13 mouse cellular contexts compared by ENCODE assay signal in genomic region chr11:95728916-95729907, GRCm38 (mm10). TPM values are rescaled to one million over a fixed set of nuclear protein-coding genes. Genes with fewer than 3 reads are reported as not detected.
DNase-seq lines count a peak whose midpoint lies in the region; ATAC-seq and TF ChIP-seq lines count a peak whose summit lies in the region.
"Had no signal": no experiment of that assay in that cellular context is flagged by ENCODE, and none has a peak within 500 bp of the region (broad histone marks: within the 10 kb centered on the region; RNA-seq: fewer than 3 reads in every experiment).

No protein-coding gene starts in this region.

- no peaks in the 10 kb centered on the region for H3K9me3 ChIP-seq in forebrain, postnatal 0 days (ENCODE audit: low read length)
- no peaks in the 10 kb centered on the region for H3K9me3 ChIP-seq in midbrain, embryonic 16.5 days (replicated peaks; ENCODE audit: control insufficient read depth, low read length, poor library complexity, severe bottlenecking)
- H3K9me3 ChIP-seq: lung, embryonic 15.5 days had no signal

- no peaks in the 10 kb centered on the region for H3K4me1 ChIP-seq in forebrain, postnatal 0 days (ENCODE audit: insufficient read depth)
- no peaks in the 10 kb centered on the region for H3K4me1 ChIP-seq in midbrain, embryonic 16.5 days (ENCODE audit: control insufficient read depth, insufficient read depth, low read length)
- H3K4me1 ChIP-seq: lung, embryonic 15.5 days had no signal

- no peak for TF ChIP-seq CTCF in forebrain, postnatal 0 days (IDR thresholded peaks at IDR 0.05; ENCODE audit: low read depth)

- DNase-seq in kidney, adult 9 months, result peak; percentile 17
- no peak for DNase-seq in kidney, postnatal 25 days
- peak; percentile 18 for DNase-seq in ES-CJ7 (ENCODE audit: low read depth, low spot score)
- no peak for DNase-seq in forebrain, postnatal 0 days
- no peak for DNase-seq in thymus, postnatal 36 days
- DNase-seq: gastrocnemius, postnatal 36 days; heart, postnatal 4 days; kidney, adult 8-10 months; spleen, adult 18-20 months had no signal

- ATAC-seq in hematopoietic stem cell, adult 5-6 weeks (replicated peaks in 1 of 2; ENCODE audit: insufficient read depth in 1 of 2, low FRiP score in 2 of 2, low TSS enrichment in 1 of 2, low read depth in 1 of 2, poor library complexity in 2 of 2, severe bottlenecking in 2 of 2), result peak; percentile 58 to 81; a peak in 3 of 4 replicates
- ATAC-seq in monocyte, adult 5-6 weeks (replicated peaks; ENCODE audit: insufficient number of reproducible peaks, low FRiP score, low TSS enrichment, poor library complexity, severe bottlenecking), result 0 out of 2 replicates have a peak, but pooled peaks have one; percentile 50
- ATAC-seq in forebrain, postnatal 0 days, result no peak
- no peak for ATAC-seq in midbrain, embryonic 16.5 days

- no peak overlapping the region for H3K9ac ChIP-seq in forebrain, postnatal 0 days
- H3K9ac ChIP-seq in midbrain, embryonic 16.5 days (ENCODE audit: low read depth, low read length), result no peak overlapping the region
- H3K9ac ChIP-seq: lung, embryonic 15.5 days had no signal

- H3K27ac ChIP-seq in forebrain, postnatal 0 days (ENCODE audit: low read depth, low read length), result no peak overlapping the region
- no peak overlapping the region for H3K27ac ChIP-seq in midbrain, embryonic 16.5 days (ENCODE audit: low read length)
- H3K27ac ChIP-seq: lung, embryonic 15.5 days had no signal

- no peaks in the 10 kb centered on the region for H3K27me3 ChIP-seq in forebrain, postnatal 0 days (ENCODE audit: insufficient read depth, low read length)
- H3K27me3 ChIP-seq in midbrain, embryonic 16.5 days (ENCODE audit: control insufficient read depth, insufficient read depth, low read depth, low read length), result no peaks in the 10 kb centered on the region
- H3K27me3 ChIP-seq: lung, embryonic 15.5 days had no signal

- no peaks in the 10 kb centered on the region for H3K36me3 ChIP-seq in forebrain, postnatal 0 days (ENCODE audit: insufficient read depth)
- H3K36me3 ChIP-seq in midbrain, embryonic 16.5 days (ENCODE audit: control insufficient read depth, insufficient read depth, low read length), result no peaks in the 10 kb centered on the region
- H3K36me3 ChIP-seq: lung, embryonic 15.5 days had no signal

- 86% methylated on average over 12 of the region's 12 CpGs for WGBS in forebrain, postnatal 0 days
- 84% methylated on average over 12 of the region's 12 CpGs for WGBS in midbrain, embryonic 16.5 days

- no peak overlapping the region for H3K4me2 ChIP-seq in forebrain, postnatal 0 days (ENCODE audit: low read depth)
- no peak overlapping the region for H3K4me2 ChIP-seq in midbrain, embryonic 16.5 days (ENCODE audit: low read length)
- H3K4me2 ChIP-seq: lung, embryonic 15.5 days had no signal

- H3K4me3 ChIP-seq in forebrain, postnatal 0 days (ENCODE audit: low read depth, low read length), result no peak overlapping the region
- H3K4me3 ChIP-seq in midbrain, embryonic 16.5 days (ENCODE audit: low read depth, low read length), result no peak overlapping the region
- H3K4me3 ChIP-seq: lung, embryonic 15.5 days had no signal

RNA-seq across cellular contexts. Expression of gene B130006D01Rik, which starts 5.8 kb away (rescaled TPM):
- 1.6 and 1.7 TPM in 2 replicates for total RNA-seq in hematopoietic stem cell, adult 5-6 weeks (2017)
- 2.5 to 6.1 TPM (median 5.2 TPM) in 3 replicates for total RNA-seq in monocyte, adult 5-6 weeks (2017)
- total RNA-seq in forebrain, postnatal 0 days (2014; rRNA removed), result 1.9 and 2.5 TPM in 2 replicates
- 0.10 and 0.47 TPM in 2 replicates for polyA plus RNA-seq in forebrain, postnatal 0 days (2015; fragmentation: Nextera tagmentation; extraction: Ambion mirVana)
- polyA plus RNA-seq in midbrain, embryonic 16.5 days (2015; fragmentation: Nextera tagmentation; extraction: Ambion mirVana), result 1.3 and 1.4 TPM in 2 replicates

RNA-seq across cellular contexts. Expression of gene Zfp652, which starts 16.7 kb away (rescaled TPM):
- total RNA-seq in hematopoietic stem cell, adult 5-6 weeks (2017), result 21.9 and 26.4 TPM in 2 replicates
- 15.2 to 48.6 TPM (median 24.2 TPM) in 3 replicates for total RNA-seq in monocyte, adult 5-6 weeks (2017)
- 22.3 and 29.4 TPM in 2 replicates for total RNA-seq in forebrain, postnatal 0 days (2014; rRNA removed)
- 11.5 and 16.5 TPM in 2 replicates for polyA plus RNA-seq in forebrain, postnatal 0 days (2015; fragmentation: Nextera tagmentation; extraction: Ambion mirVana)
- 21.1 and 26.3 TPM in 2 replicates for polyA plus RNA-seq in midbrain, embryonic 16.5 days (2015; fragmentation: Nextera tagmentation; extraction: Ambion mirVana)

Comparison
In these comparisons a context has a peak if more than half of its experiments do, and no peak if none do; other contexts are left out.
1. DNase-seq: peak in kidney, adult 9 months (single experiment) and ES-CJ7 (single experiment); none in kidney, postnatal 25 days (0 of 2), forebrain, postnatal 0 days (single experiment) and thymus, postnatal 36 days (0 of 2).
2. ATAC-seq: peak in hematopoietic stem cell, adult 5-6 weeks (2 of 2) and monocyte, adult 5-6 weeks (single experiment); none in forebrain, postnatal 0 days (single experiment) and midbrain, embryonic 16.5 days (single experiment).